Mouse (Mus musculus) small intestine, adult 2 months (tissue): ENCODE measurements at regions not wholly inside any gene's neighbourhood (a gene's known extent, or its start where the extent isn't known, plus 50 kb on each side); places are given as distances from the start of the nearest gene placed in this dataset.

ENCODE experiments used
- H3K27ac ChIP-seq: fragments of 200-500 bp; 2 replicates; pipeline ENCODE4 v1.5.1; 2012; ENCODE audit warnings: low read depth, low read length, control low read depth, inconsistent platforms; ENCODE audit not compliant: insufficient read depth
- H3K27me3 ChIP-seq: fragments of 200-500 bp; 2 replicates; pipeline ENCODE4 v1.6.1; 2012; ENCODE audit warnings: mild to moderate bottlenecking, moderate library complexity, low read length, inconsistent platforms; ENCODE audit not compliant: control insufficient read depth, insufficient read depth
- H3K36me3 ChIP-seq: fragments of 200-500 bp; 2 replicates; pipeline ENCODE4 v1.6.1; 2012; ENCODE audit warnings: mild to moderate bottlenecking, low read length, control low read depth, inconsistent platforms; ENCODE audit not compliant: control insufficient read depth, insufficient read depth
- H3K4me1 ChIP-seq: fragments of 200-500 bp; 2 replicates; pipeline ENCODE4 v1.6.1; 2012; ENCODE audit warnings: low read length, inconsistent platforms, mixed read lengths; ENCODE audit not compliant: control insufficient read depth, insufficient read depth, insufficient read length
- H3K4me3 ChIP-seq: fragments of 200-500 bp; 2 replicates; pipeline ENCODE4 v1.5.1; 2012; ENCODE audit warnings: low read depth, mild to moderate bottlenecking, control low read depth, inconsistent platforms, low read length, moderate library complexity
- CTCF ChIP-seq: fragments of 200-500 bp; IDR thresholded peaks from 2 replicates; pipeline ENCODE4 v1.5.1; 2012; ENCODE audit warnings: low read depth, mild to moderate bottlenecking, control low read depth, inconsistent platforms, low read length, moderate library complexity, mixed read lengths; ENCODE audit not compliant: insufficient replicate concordance, insufficient read length; ENCODE audit errors: extremely low read depth
- POLR2A ChIP-seq: fragments of 200-500 bp; IDR thresholded peaks from 2 replicates; pipeline ENCODE4 v1.6.1; 2012; ENCODE audit warnings: low read depth, mild to moderate bottlenecking, control low read depth, inconsistent platforms, low read length, moderate library complexity
- WGBS: fragments of 180-500 bp; shearing (Covaris S2); methylation state at CpG from one replicate; pipeline ENCODE4 v1.1.7; 2018; 5-methylcytosine and 5-hydroxymethylcytosine counted together

DNA sequence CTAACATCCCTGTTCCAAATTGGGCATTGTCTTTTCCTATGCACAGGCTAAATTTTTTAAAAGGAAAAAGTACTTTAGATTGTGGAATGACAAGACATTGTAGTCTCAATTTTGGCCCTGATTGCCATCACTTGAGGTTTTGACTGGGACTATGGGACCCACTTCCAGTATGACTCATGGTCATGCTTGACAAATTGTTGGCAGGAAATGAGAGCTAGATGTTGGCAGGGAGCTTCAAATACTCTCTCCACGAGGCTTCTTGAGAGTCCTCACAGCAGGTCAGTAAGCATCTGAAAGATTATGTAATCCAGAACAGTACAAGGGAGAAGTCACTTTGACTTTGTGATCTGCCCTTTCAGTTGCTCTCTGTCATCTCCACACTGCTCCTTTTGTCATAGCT is 1135.4 kb upstream of the Lrrc6 start:
- TF ChIP-seq POLR2A (no peak), CTCF (no peak)
- Histone ChIP-seq H3K4me1 (no peaks in the 10 kb centered on the region), H3K27ac (no peak overlapping the region), H3K27me3 (no peaks in the 10 kb centered on the region), H3K4me3 (no peak overlapping the region), H3K36me3 (no peaks in the 10 kb centered on the region)
- 12% methylated on average over 1 of the region's 1 CpGs for WGBS

DNA sequence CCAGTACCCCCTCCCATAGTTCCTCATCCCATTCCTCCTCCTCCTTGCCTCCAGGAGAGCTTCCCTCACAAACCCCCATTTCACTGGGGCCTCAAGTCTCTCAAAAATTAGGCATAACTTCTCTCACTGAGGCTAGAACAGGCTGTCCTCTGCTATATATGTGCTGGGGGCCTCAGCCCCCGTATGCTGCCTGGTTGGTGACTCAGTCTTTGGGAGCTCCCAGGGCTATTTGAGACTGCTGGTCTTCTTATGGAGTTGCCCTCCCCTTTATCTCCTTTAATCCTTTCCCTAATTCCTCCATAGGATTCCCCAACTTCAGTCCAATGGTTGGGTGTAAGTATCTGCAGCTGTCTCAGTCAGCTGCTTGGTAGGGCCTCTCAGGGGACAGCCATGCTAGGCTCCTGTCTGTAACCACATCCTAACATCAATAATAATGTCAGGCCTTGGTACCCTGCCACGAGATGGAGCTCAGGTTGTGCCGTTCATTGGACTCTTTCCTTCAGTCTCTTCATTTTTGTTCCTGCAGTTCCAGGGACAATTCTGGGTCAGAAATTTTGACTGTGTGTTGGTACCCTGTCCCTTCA is 1126.1 kb upstream of the Lrrc6 start:
- H3K4me3 ChIP-seq = no peak overlapping the region
- 77% methylated on average over 3 of the region's 3 CpGs for WGBS
- no peaks in the 10 kb centered on the region for H3K27me3 ChIP-seq
- no peaks in the 10 kb centered on the region for H3K36me3 ChIP-seq
- no peak overlapping the region for H3K27ac ChIP-seq
- H3K4me1 ChIP-seq = no peaks in the 10 kb centered on the region
- no peak for TF ChIP-seq CTCF

DNA sequence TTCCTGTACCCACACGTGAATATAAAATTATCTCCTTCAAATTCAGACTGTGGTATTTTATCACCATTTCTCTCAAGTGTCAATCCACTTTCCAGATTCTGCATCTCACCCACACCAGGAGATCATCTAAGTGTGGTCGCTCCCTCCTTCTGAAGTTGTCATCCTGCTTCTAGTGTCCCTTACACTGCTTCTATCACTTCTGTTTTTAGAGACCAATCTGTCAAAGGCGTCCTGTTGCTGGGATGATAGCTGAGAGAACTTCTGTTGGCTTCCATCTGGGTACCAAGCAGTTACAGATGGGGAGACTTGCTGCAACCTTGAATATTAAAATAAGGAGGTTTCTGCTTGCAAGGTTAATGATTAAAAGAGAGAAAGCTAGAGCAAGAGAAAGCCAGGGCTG is 1111.2 kb upstream of the Lrrc6 start:
- H3K27me3 ChIP-seq = no peaks in the 10 kb centered on the region
- TF ChIP-seq POLR2A = no peak
- TF ChIP-seq CTCF = no peak
- no peak overlapping the region for H3K27ac ChIP-seq
- H3K36me3 ChIP-seq = no peaks in the 10 kb centered on the region
- no peaks in the 10 kb centered on the region for H3K4me1 ChIP-seq
- no peak overlapping the region for H3K4me3 ChIP-seq
- WGBS = 64% methylated on average over 3 of the region's 3 CpGs

DNA sequence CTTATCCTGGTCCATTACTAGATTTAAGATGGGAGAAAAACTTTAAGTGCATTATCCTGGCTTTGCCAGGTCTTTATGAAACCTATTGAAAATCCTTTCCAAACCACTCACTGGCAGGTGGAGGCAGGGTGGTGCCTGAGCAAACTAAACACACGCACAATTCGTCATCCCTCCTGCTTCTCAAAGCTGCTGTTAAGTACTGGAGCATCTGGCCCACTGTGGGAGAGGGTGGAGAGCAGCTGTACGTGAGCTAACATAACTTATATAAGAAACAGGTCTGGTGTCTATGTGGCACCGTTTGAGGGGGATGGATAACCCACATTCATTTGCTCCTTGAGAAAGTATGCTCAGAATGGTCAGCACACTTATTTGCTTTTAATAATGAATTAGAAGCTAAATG is 1097.7 kb upstream of the Lrrc6 start:
- Histone ChIP-seq H3K36me3 (no peaks in the 10 kb centered on the region), H3K4me1 (no peaks in the 10 kb centered on the region), H3K27me3 (no peaks in the 10 kb centered on the region), H3K27ac (no peak overlapping the region), H3K4me3 (no peak overlapping the region)
- no peak for TF ChIP-seq POLR2A
- no peak for TF ChIP-seq CTCF
- WGBS = 65% methylated on average over 4 of the region's 4 CpGs

DNA sequence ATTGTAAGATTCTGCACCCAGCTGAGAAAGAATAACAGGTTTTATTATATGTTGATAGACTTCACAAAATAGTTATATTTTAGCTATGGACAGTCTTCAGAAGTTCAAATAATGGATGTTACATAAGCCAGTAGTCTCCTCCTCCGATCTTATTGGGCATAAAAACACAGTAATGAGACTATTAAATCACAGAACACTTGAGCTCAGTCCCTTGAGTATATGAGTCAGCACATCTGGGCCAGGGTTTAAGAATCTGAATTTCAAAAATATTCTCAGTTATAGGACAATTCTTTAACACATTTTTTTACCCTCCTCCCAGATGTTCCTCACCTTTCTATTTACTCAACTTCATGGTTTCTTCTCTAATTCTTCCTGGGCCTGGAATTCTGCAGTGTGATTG is 1075.9 kb upstream of the Lrrc6 start:
- Histone ChIP-seq H3K4me3 (no peak overlapping the region), H3K36me3 (no peaks in the 10 kb centered on the region), H3K27me3 (no peaks in the 10 kb centered on the region), H3K27ac (no peak overlapping the region), H3K4me1 (no peaks in the 10 kb centered on the region)
- WGBS = 83% methylated on average over 1 of the region's 1 CpGs
- no peak for TF ChIP-seq CTCF
- TF ChIP-seq POLR2A = no peak

DNA sequence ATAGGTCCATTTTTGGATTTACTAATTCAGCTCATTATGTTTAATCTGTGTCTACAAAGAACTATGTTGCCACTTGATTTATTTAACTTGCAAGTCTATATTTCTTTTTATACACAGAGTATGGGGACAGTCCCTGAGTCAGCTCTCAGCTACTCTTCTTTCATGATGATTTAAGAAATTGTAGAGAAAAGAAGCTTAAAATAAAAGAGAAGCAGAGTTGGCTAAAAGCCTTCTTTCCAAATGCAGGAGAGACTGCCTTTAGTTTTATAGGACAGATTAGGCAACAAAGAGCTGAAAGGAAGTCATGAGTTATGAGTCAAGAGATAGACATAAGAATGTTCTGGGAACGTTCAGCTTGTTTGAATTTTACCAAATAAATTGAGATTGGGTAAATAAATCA is 1070.9 kb upstream of the Lrrc6 start:
- no peaks in the 10 kb centered on the region for H3K36me3 ChIP-seq
- TF ChIP-seq POLR2A (no peak), CTCF (no peak)
- H3K4me3 ChIP-seq = no peak overlapping the region
- WGBS = 21% methylated on average over 1 of the region's 1 CpGs
- H3K4me1 ChIP-seq = no peaks in the 10 kb centered on the region
- H3K27me3 ChIP-seq = no peaks in the 10 kb centered on the region
- no peak overlapping the region for H3K27ac ChIP-seq

DNA sequence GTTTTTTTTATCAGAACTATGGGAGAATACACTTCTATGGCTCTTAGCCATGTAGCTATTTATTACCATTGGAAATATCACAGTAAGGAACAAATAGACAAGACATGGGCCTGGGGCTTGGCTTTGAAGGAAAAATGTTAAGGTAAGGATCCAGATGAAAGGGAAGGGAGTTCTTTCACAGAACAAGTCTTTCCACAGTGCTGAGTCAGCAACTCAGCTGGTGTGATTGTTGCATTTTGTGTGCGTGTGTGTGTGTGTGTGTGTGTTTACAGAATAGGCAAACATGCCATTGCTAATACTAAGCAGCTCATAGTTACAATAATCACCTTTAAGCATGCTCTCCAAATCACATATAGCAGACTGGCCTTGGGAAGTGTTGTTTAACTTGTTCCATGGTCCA is 1056.6 kb upstream of the Lrrc6 start:
- no peaks in the 10 kb centered on the region for H3K4me1 ChIP-seq
- TF ChIP-seq CTCF = no peak
- TF ChIP-seq POLR2A = no peak
- H3K4me3 ChIP-seq = no peak overlapping the region
- 84% methylated on average over 1 of the region's 1 CpGs for WGBS
- H3K27ac ChIP-seq = no peak overlapping the region
- no peaks in the 10 kb centered on the region for H3K36me3 ChIP-seq
- H3K27me3 ChIP-seq = no peaks in the 10 kb centered on the region; the same call in 1 of the 2 replicates

DNA sequence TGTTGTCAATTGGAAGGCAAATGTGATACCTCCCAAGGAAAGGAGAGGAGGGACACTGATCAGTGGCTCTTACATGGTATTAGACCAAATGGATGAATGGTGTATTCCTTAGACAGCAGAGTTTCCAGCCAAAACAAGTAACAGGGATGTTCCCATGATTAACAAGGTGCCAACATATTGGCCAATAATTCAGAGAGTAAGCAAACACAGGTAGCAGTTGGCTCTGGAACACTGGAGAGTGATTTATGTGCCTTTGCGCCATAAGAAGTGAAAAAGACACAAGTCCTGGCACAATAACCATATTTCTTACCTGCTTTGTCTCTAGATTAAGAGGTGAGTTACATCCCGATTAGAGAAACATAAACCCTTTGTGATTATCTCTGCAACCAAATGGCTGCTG is 1051.2 kb upstream of the Lrrc6 start:
- no peaks in the 10 kb centered on the region for H3K36me3 ChIP-seq
- no peaks in the 10 kb centered on the region for H3K4me1 ChIP-seq
- H3K4me3 ChIP-seq = no peak overlapping the region
- H3K27me3 ChIP-seq = no peaks in the 10 kb centered on the region; the same call in 1 of the 2 replicates
- H3K27ac ChIP-seq = no peak overlapping the region
- 62% methylated on average over 2 of the region's 2 CpGs for WGBS
- no peak for TF ChIP-seq CTCF
- no peak for TF ChIP-seq POLR2A
